Mouse (Mus musculus) skeletal muscle tissue, adult 2 months (tissue): ENCODE data around the gene Ddx46.
"Not testable (repeated sequence)": the region's sequence is repeated elsewhere in the genome, so short reads cannot be mapped to it uniquely, and the experiment has no call there.

Experiments
- DNase-seq: peaks from one replicate; pipeline ENCODE4 v3.0.0-alpha.2; 2012; ENCODE audit warnings: low read depth, low spot score

Ddx46 gene

GRCm38 (mm10) chr13:55634639-55635127 is at the start of gene Ddx46:
TSS of gene Ddx46 (plus strand) at chr13:55635027.
- peak; percentile 81 for DNase-seq

GRCm38 (mm10) chr13:55591961-55592490 is 42.8 kb upstream of the Ddx46 start:
- no peak for DNase-seq

- DNase-seq: peak; percentile 95
Measured at GRCm38 (mm10) chr13:55592512-55593253, 42.1 kb upstream of the Ddx46 start.

- DNase-seq: no peak
Measured at GRCm38 (mm10) chr13:55593254-55593747, 41.5 kb upstream of the Ddx46 start.

GRCm38 (mm10) chr13:55595375-55595774 is 39.5 kb upstream of the Ddx46 start:
- peak; percentile 75 for DNase-seq

- DNase-seq: no peak
Measured at GRCm38 (mm10) chr13:55596802-55597201, 38.0 kb upstream of the Ddx46 start.

- peak; percentile 69 for DNase-seq
Measured at GRCm38 (mm10) chr13:55599566-55600540, 35.0 kb upstream of the Ddx46 start, which contains the start of gene B4galt7. TSS of gene B4galt7 (plus strand) at chr13:55599896.

- DNase-seq: no peak
Measured at GRCm38 (mm10) chr13:55600657-55601056, 34.2 kb upstream of the Ddx46 start.

- peak; percentile 42 for DNase-seq
Measured at GRCm38 (mm10) chr13:55601611-55602010, 33.2 kb upstream of the Ddx46 start.

- DNase-seq: no peak
Measured at GRCm38 (mm10) chr13:55604606-55605005, 30.2 kb upstream of the Ddx46 start.

GRCm38 (mm10) chr13:55606899-55607623 is 27.8 kb upstream of the Ddx46 start:
- DNase-seq: no peak

GRCm38 (mm10) chr13:55607624-55608006 is 27.2 kb upstream of the Ddx46 start:
- no peak for DNase-seq

- no peak for DNase-seq
Measured at GRCm38 (mm10) chr13:55611996-55612395, 22.8 kb upstream of the Ddx46 start.

GRCm38 (mm10) chr13:55613471-55613870 is 21.4 kb upstream of the Ddx46 start:
- no peak for DNase-seq

- no peak for DNase-seq
Measured at GRCm38 (mm10) chr13:55619328-55619727, 15.5 kb upstream of the Ddx46 start.

GRCm38 (mm10) chr13:55620275-55620674 is 14.6 kb upstream of the Ddx46 start:
- DNase-seq: no peak

GRCm38 (mm10) chr13:55622156-55622648 is 12.6 kb upstream of the Ddx46 start:
- not testable (repeated sequence) for DNase-seq

- peak; percentile 79 for DNase-seq
Measured at GRCm38 (mm10) chr13:55622649-55623541, 11.9 kb upstream of the Ddx46 start, which contains the start of gene Caml. TSS of gene Caml (plus strand) at chr13:55623005.

GRCm38 (mm10) chr13:55635146-55635571 is 332 bp downstream of the Ddx46 start:
- no peak for DNase-seq
